Mouse (Mus musculus): Measurements from ENCODE around the gene Pip5kl1.

The Pip5kl1 gene

GRCm38 (mm10) chr2:32547964-32548739, 26.4 kb upstream of the Pip5kl1 start:
- in situ Hi-C loops (cut with MboI, MseI): loop anchor here in 1 of 2 experiments (5.0 kb wide), 1 partner anchor 56 kb away; no protein-coding TSS in a partner anchor

- in situ Hi-C loops (cut with MboI, MseI): loop anchor here in 1 of 2 experiments (5.0 kb wide), 1 partner anchor 57 kb away; no protein-coding TSS in a partner anchor
These were observed 25.4 kb upstream of the Pip5kl1 start for GRCm38 (mm10) chr2:32549171-32549570.

GRCm38 (mm10) chr2:32549764-32550163, 24.8 kb upstream of the Pip5kl1 start:
- in situ Hi-C loops (cut with MboI, MseI): loop anchor here in 1 of 2 experiments (5.0 kb wide), 1 partner anchor 57 kb away; no protein-coding TSS in a partner anchor

GRCm38 (mm10) chr2:32551236-32551635, 23.4 kb upstream of the Pip5kl1 start:
- in situ Hi-C loops (cut with MboI, MseI): no loop called here

GRCm38 (mm10) chr2:32553592-32554148, 20.9 kb upstream of the Pip5kl1 start:
- in situ Hi-C loops (cut with MboI, MseI): no loop called here

GRCm38 (mm10) chr2:32555484-32555883, 19.1 kb upstream of the Pip5kl1 start:
- in situ Hi-C loops (cut with MboI, MseI): no loop called here

GRCm38 (mm10) chr2:32556019-32556418, 18.6 kb upstream of the Pip5kl1 start:
- in situ Hi-C loops (cut with MboI, MseI): no loop called here

GRCm38 (mm10) chr2:32559570-32559969, 15.0 kb upstream of the Pip5kl1 start:
- in situ Hi-C loops (cut with MboI, MseI): no loop called here

GRCm38 (mm10) chr2:32566536-32567063, 8.0 kb upstream of the Pip5kl1 start:
- in situ Hi-C loops (cut with MboI, MseI): loop anchor here (5.0 kb wide), 2 partner anchors 79 to 164 kb away; no protein-coding TSS in a partner anchor

- in situ Hi-C loops (cut with MboI, MseI): loop anchor here (5.0 kb wide), 2 partner anchors 81 to 166 kb away; no protein-coding TSS in a partner anchor
These were observed 6.4 kb upstream of the Pip5kl1 start for GRCm38 (mm10) chr2:32568149-32568548.

GRCm38 (mm10) chr2:32568941-32569340, 5.7 kb upstream of the Pip5kl1 start:
- in situ Hi-C loops (cut with MboI, MseI): loop anchor here (5.0 kb wide), 2 partner anchors 82 to 167 kb away; no protein-coding TSS in a partner anchor

GRCm38 (mm10) chr2:32570698-32571494, 3.7 kb upstream of the Pip5kl1 start, which contains the start of gene Dpm2:
Dpm2 (plus strand) TSS chr2:32570858.
- in situ Hi-C loops (cut with MboI, MseI): no loop called here

GRCm38 (mm10) chr2:32572196-32572595, 2.4 kb upstream of the Pip5kl1 start:
- in situ Hi-C loops (cut with MboI, MseI): no loop called here

- in situ Hi-C loops (cut with MboI, MseI): loop anchor here in 1 of 2 experiments (5.0 kb wide), 1 partner anchor 37 kb away; no protein-coding TSS in a partner anchor
These were observed 446 bp downstream of the Pip5kl1 start for GRCm38 (mm10) chr2:32574901-32575585.

- in situ Hi-C loops (cut with MboI, MseI): loop anchor here in 1 of 2 experiments (5.0 kb wide), 1 partner anchor 37 kb away; no protein-coding TSS in a partner anchor
These were observed 1.1 kb downstream of the Pip5kl1 start, which contains the start of gene 9430097D07Rik for GRCm38 (mm10) chr2:32575586-32576160. 9430097D07Rik (minus strand) TSS chr2:32575684.

- in situ Hi-C loops (cut with MboI, MseI): loop anchor here in 1 of 2 experiments (5.0 kb wide), 1 partner anchor 36 kb away; no protein-coding TSS in a partner anchor
These were observed 1.9 kb downstream of the Pip5kl1 start for GRCm38 (mm10) chr2:32576532-32576931.

- in situ Hi-C loops (cut with MboI, MseI): loop anchor here in 1 of 2 experiments (5.0 kb wide), 1 partner anchor 34 kb away; no protein-coding TSS in a partner anchor
These were observed 3.8 kb downstream of the Pip5kl1 start for GRCm38 (mm10) chr2:32578146-32579046.

GRCm38 (mm10) chr2:32581450-32582095, 7.0 kb downstream of the Pip5kl1 start:
- in situ Hi-C loops (cut with MboI, MseI): no loop called here

Data from T-helper 17 cell (primary cell).